In genomic region chr11:78071938-78072337, GRCm38 (mm10) we compare ENCODE assay signal across 21 mouse cellular contexts. TPM values are rescaled to one million over a fixed set of nuclear protein-coding genes. Genes with fewer than 3 reads are reported as not detected.
A peak's percentile ranks its signal among the peaks of the same experiment; 100 is the strongest.
DNase-seq lines count a peak whose midpoint lies in the region; ATAC-seq and TF ChIP-seq lines count a peak whose summit lies in the region.
"Had no signal": no experiment of that assay in that cellular context is flagged by ENCODE, and none has a peak within 500 bp of the region (broad histone marks: within the 10 kb centered on the region; RNA-seq: fewer than 3 reads in every experiment).

No protein-coding gene starts in this region.

- H3K9me3 ChIP-seq in erythroblast, embryonic 14.5 days (ENCODE audit: control insufficient read depth, low read length) = no peaks in the 10 kb centered on the region
- H3K9me3 ChIP-seq in limb, embryonic 11.5 days (ENCODE audit: control insufficient read depth, low read length) = no peaks in the 10 kb centered on the region
- H3K9me3 ChIP-seq in limb, embryonic 10.5 days (replicated peaks) = no peaks in the 10 kb centered on the region
- H3K9me3 ChIP-seq in stomach, embryonic 15.5 days = no peaks in the 10 kb centered on the region
- no peaks in the 10 kb centered on the region for H3K9me3 ChIP-seq in stomach, postnatal 0 days (ENCODE audit: control insufficient read depth, low read length)
- H3K9me3 ChIP-seq: limb, embryonic 13.5 days; megakaryocyte, embryonic 14.5 days had no signal

- ATAC-seq in erythroblast, adult 5-6 weeks (replicated peaks; ENCODE audit: low FRiP score, poor library complexity, severe bottlenecking) = no peak
- ATAC-seq in limb, embryonic 11.5 days (ENCODE audit: insufficient number of reproducible peaks, low FRiP score, low TSS enrichment, low read depth) = no peak
- no peak for ATAC-seq in stomach, embryonic 15.5 days (ENCODE audit: insufficient read depth, low FRiP score, low read depth)
- ATAC-seq in stomach, postnatal 0 days (ENCODE audit: low FRiP score, low TSS enrichment) = no peak
- ATAC-seq: CD4-positive, CD25-positive, alpha-beta regulatory T cell, adult 4 months; forebrain, embryonic 16.5 days; lung, postnatal 0 days had no signal

- H3K36me3 ChIP-seq in erythroblast, embryonic 14.5 days (ENCODE audit: control insufficient read depth) = peaks cover 86% of the 10 kb centered on the region
- H3K36me3 ChIP-seq in limb, embryonic 11.5 days (ENCODE audit: control insufficient read depth, insufficient read depth, low read length) = peaks cover 12% of the 10 kb centered on the region; the same call in 1 of the 2 replicates
- H3K36me3 ChIP-seq in limb, embryonic 10.5 days = peaks cover 65% of the 10 kb centered on the region
- H3K36me3 ChIP-seq in stomach, embryonic 15.5 days = peaks cover 30% of the 10 kb centered on the region
- H3K36me3 ChIP-seq in stomach, postnatal 0 days (ENCODE audit: control insufficient read depth, insufficient read depth, low read length) = peaks cover 24% of the 10 kb centered on the region

- H3K27ac ChIP-seq in limb, embryonic 11.5 days (replicated peaks; ENCODE audit: low read depth, low read length) = 0 out of 2 replicates have a peak overlapping the region, but pooled peaks have one; percentile 10
- no peak overlapping the region for H3K27ac ChIP-seq in limb, embryonic 10.5 days
- H3K27ac ChIP-seq in stomach, embryonic 15.5 days = peak overlapping the region; percentile 35; the same call in 1 of the 2 replicates
- H3K27ac ChIP-seq in stomach, postnatal 0 days (replicated peaks) = no peak overlapping the region
- H3K27ac ChIP-seq: limb, embryonic 13.5 days had no signal

- H3K4me3 ChIP-seq in erythroblast, embryonic 14.5 days (replicated peaks) = peak overlapping the region; percentile 74
- H3K4me3 ChIP-seq in limb, embryonic 11.5 days (ENCODE audit: low read depth, low read length) = no peak overlapping the region
- no peak overlapping the region for H3K4me3 ChIP-seq in limb, embryonic 10.5 days
- no peak overlapping the region for H3K4me3 ChIP-seq in stomach, embryonic 15.5 days (replicated peaks)
- H3K4me3 ChIP-seq in stomach, postnatal 0 days (ENCODE audit: low read depth, low read length) = no peak overlapping the region
- H3K4me3 ChIP-seq: limb, embryonic 13.5 days had no signal

- H3K27me3 ChIP-seq in erythroblast, embryonic 14.5 days (ENCODE audit: control insufficient read depth) = no peaks in the 10 kb centered on the region
- H3K27me3 ChIP-seq in limb, embryonic 11.5 days (ENCODE audit: control insufficient read depth, insufficient read depth, low read length) = no peaks in the 10 kb centered on the region
- H3K27me3 ChIP-seq in limb, embryonic 10.5 days (ENCODE audit: low read depth, poor library complexity, severe bottlenecking) = no peaks in the 10 kb centered on the region
- H3K27me3 ChIP-seq in stomach, embryonic 15.5 days (replicated peaks) = no peaks in the 10 kb centered on the region
- no peaks in the 10 kb centered on the region for H3K27me3 ChIP-seq in stomach, postnatal 0 days (ENCODE audit: control insufficient read depth, insufficient read depth, low read length)
- H3K27me3 ChIP-seq: limb, embryonic 13.5 days; megakaryocyte, embryonic 14.5 days had no signal

- H3K9ac ChIP-seq in limb, embryonic 11.5 days (ENCODE audit: low read length) = no peak overlapping the region
- no peak overlapping the region for H3K9ac ChIP-seq in stomach, embryonic 15.5 days
- H3K9ac ChIP-seq in stomach, postnatal 0 days (ENCODE audit: low read length) = no peak overlapping the region
- H3K9ac ChIP-seq: limb, embryonic 13.5 days had no signal

- H3K4me1 ChIP-seq in erythroblast, embryonic 14.5 days (ENCODE audit: control insufficient read depth) = peaks cover 94% of the 10 kb centered on the region
- no peaks in the 10 kb centered on the region for H3K4me1 ChIP-seq in limb, embryonic 11.5 days (ENCODE audit: control insufficient read depth, insufficient read depth, low read length)
- H3K4me1 ChIP-seq in limb, embryonic 10.5 days = no peaks in the 10 kb centered on the region
- no peaks in the 10 kb centered on the region for H3K4me1 ChIP-seq in stomach, embryonic 15.5 days
- H3K4me1 ChIP-seq in stomach, postnatal 0 days (replicated peaks; ENCODE audit: control insufficient read depth, insufficient read depth) = no peaks in the 10 kb centered on the region
- H3K4me1 ChIP-seq: limb, embryonic 13.5 days had no signal

- TF ChIP-seq CTCF in stomach, postnatal 0 days (IDR thresholded peaks at IDR 0.05; ENCODE audit: low read depth) = no peak

- no peak overlapping the region for H3K4me2 ChIP-seq in limb, embryonic 11.5 days (ENCODE audit: low read depth, severe bottlenecking)
- H3K4me2 ChIP-seq in stomach, embryonic 15.5 days = no peak overlapping the region
- no peak overlapping the region for H3K4me2 ChIP-seq in stomach, postnatal 0 days (replicated peaks; ENCODE audit: low read depth)
- H3K4me2 ChIP-seq: limb, embryonic 13.5 days had no signal

- no peak for DNase-seq in limb, embryonic 11.5 days (ENCODE audit: low spot score)
- DNase-seq in limb, embryonic 10.5 days (ENCODE audit: low spot score) = no peak
- DNase-seq in stomach, postnatal 0 days (ENCODE audit: low spot score) = no peak
- no peak for DNase-seq in adrenal gland, postnatal 36 days
- DNase-seq in adrenal gland, adult 18-20 months (ENCODE audit: low spot score in 2 of 2) = no peak
- DNase-seq: adrenal gland, adult 8-10 months; cerebellum, adult 18-20 months; cerebellum, postnatal 36 days; heart, postnatal 36 days; kidney, adult 2 months; kidney, postnatal 25 days; right cerebral cortex, postnatal 25 days; thymus, postnatal 25 days had no signal

- TF ChIP-seq EP300 in stomach, postnatal 0 days (optimal IDR thresholded peaks at IDR 0.05) = no peak

- 80% methylated on average over 5 of the region's 5 CpGs for WGBS in limb, embryonic 11.5 days
- WGBS in limb, embryonic 10.5 days = 88% methylated on average over 5 of the region's 5 CpGs
- WGBS in stomach, embryonic 15.5 days = 81% methylated on average over 5 of the region's 5 CpGs
- 78% methylated on average over 5 of the region's 5 CpGs for WGBS in stomach, postnatal 0 days

RNA-seq across cellular contexts. Expression of gene Eral1, which starts 8.2 kb away (rescaled TPM):
- polyA plus RNA-seq in erythroblast, embryonic 14.5 days (2012) = 0.14 and 0.29 TPM in 2 replicates
- 3.7 and 7.7 TPM in 2 replicates for total RNA-seq in erythroblast, adult 5-6 weeks (2015; ENCODE audit: low replicate concordance)
- total RNA-seq in erythroblast, adult 5-6 weeks (2017; ENCODE audit: low replicate concordance) = 3.9 and 7.0 TPM in 2 replicates
- polyA plus RNA-seq in limb, embryonic 11.5 days (2014; fragmentation: Nextera tagmentation; extraction: Ambion mirVana) = 44.3 and 44.4 TPM in 2 replicates
- 43.4 and 45.4 TPM in 2 replicates for polyA plus RNA-seq in limb, embryonic 10.5 days (2016; fragmentation: Nextera tagmentation; extraction: Ambion mirVana)
- 26.5 and 30.6 TPM in 2 replicates for polyA plus RNA-seq in stomach, embryonic 15.5 days (2015; fragmentation: Nextera tagmentation; extraction: Ambion mirVana)
- 12.8 and 15.0 TPM in 2 replicates for polyA plus RNA-seq in stomach, postnatal 0 days (2015; fragmentation: Nextera tagmentation; extraction: Ambion mirVana)
- 10 to 100 TPM; 30.0 to 33.6 TPM for total RNA-seq in adrenal gland, postnatal 36 days (2021)
- 10 to 100 TPM; 27.8 to 31.7 TPM for total RNA-seq in adrenal gland, adult 18-20 months (2021)

RNA-seq across cellular contexts. Expression of gene Fam222b, which starts 22.5 kb away (rescaled TPM):
- 0.77 and 0.78 TPM in 2 replicates for polyA plus RNA-seq in erythroblast, embryonic 14.5 days (2012)
- 10.2 and 14.8 TPM in 2 replicates for total RNA-seq in erythroblast, adult 5-6 weeks (2015; ENCODE audit: low replicate concordance)
- total RNA-seq in erythroblast, adult 5-6 weeks (2017; ENCODE audit: low replicate concordance) = 1.4 and 3.7 TPM in 2 replicates
- polyA plus RNA-seq in limb, embryonic 11.5 days (2014; fragmentation: Nextera tagmentation; extraction: Ambion mirVana) = 21.8 and 24.6 TPM in 2 replicates
- 22.7 and 24.2 TPM in 2 replicates for polyA plus RNA-seq in limb, embryonic 10.5 days (2016; fragmentation: Nextera tagmentation; extraction: Ambion mirVana)
- 10.2 and 10.6 TPM in 2 replicates for polyA plus RNA-seq in stomach, embryonic 15.5 days (2015; fragmentation: Nextera tagmentation; extraction: Ambion mirVana)
- 5.1 and 5.6 TPM in 2 replicates for polyA plus RNA-seq in stomach, postnatal 0 days (2015; fragmentation: Nextera tagmentation; extraction: Ambion mirVana)
- 10 to 100 TPM; 16.9 to 20.3 TPM for total RNA-seq in adrenal gland, postnatal 36 days (2021)
- total RNA-seq in adrenal gland, adult 18-20 months (2021) = 10 to 100 TPM; 19.3 to 22.1 TPM

RNA-seq across cellular contexts. Expression of gene Flot2, which starts 34.2 kb away (rescaled TPM):
- 4.8 and 5.4 TPM in 2 replicates for polyA plus RNA-seq in erythroblast, embryonic 14.5 days (2012)
- total RNA-seq in erythroblast, adult 5-6 weeks (2015; ENCODE audit: low replicate concordance) = 14.2 and 31.5 TPM in 2 replicates
- total RNA-seq in erythroblast, adult 5-6 weeks (2017; ENCODE audit: low replicate concordance) = 22.5 and 24.7 TPM in 2 replicates
- polyA plus RNA-seq in limb, embryonic 11.5 days (2014; fragmentation: Nextera tagmentation; extraction: Ambion mirVana) = 48.7 and 49.5 TPM in 2 replicates
- 58.9 and 64.6 TPM in 2 replicates for polyA plus RNA-seq in limb, embryonic 10.5 days (2016; fragmentation: Nextera tagmentation; extraction: Ambion mirVana)
- polyA plus RNA-seq in stomach, embryonic 15.5 days (2015; fragmentation: Nextera tagmentation; extraction: Ambion mirVana) = 54.1 and 60.5 TPM in 2 replicates
- 30.9 and 31.5 TPM in 2 replicates for polyA plus RNA-seq in stomach, postnatal 0 days (2015; fragmentation: Nextera tagmentation; extraction: Ambion mirVana)
- 10 to 100 TPM; 71.4 to 98.4 TPM for total RNA-seq in adrenal gland, postnatal 36 days (2021)
- 10 to 100 TPM; 86.2 to 86.3 TPM for total RNA-seq in adrenal gland, adult 18-20 months (2021)

RNA-seq across cellular contexts. Expression of gene Dhrs13, which starts 39.9 kb away (rescaled TPM):
- polyA plus RNA-seq in erythroblast, embryonic 14.5 days (2012) = 4.7 and 5.1 TPM in 2 replicates
- total RNA-seq in erythroblast, adult 5-6 weeks (2015; ENCODE audit: low replicate concordance) = 3.1 and 6.0 TPM in 2 replicates
- total RNA-seq in erythroblast, adult 5-6 weeks (2017; ENCODE audit: low replicate concordance) = 1.5 and 3.6 TPM in 2 replicates
- 19.1 and 19.3 TPM in 2 replicates for polyA plus RNA-seq in limb, embryonic 11.5 days (2014; fragmentation: Nextera tagmentation; extraction: Ambion mirVana)
- polyA plus RNA-seq in limb, embryonic 10.5 days (2016; fragmentation: Nextera tagmentation; extraction: Ambion mirVana) = 16.1 and 17.5 TPM in 2 replicates
- polyA plus RNA-seq in stomach, embryonic 15.5 days (2015; fragmentation: Nextera tagmentation; extraction: Ambion mirVana) = 17.3 and 19.4 TPM in 2 replicates
- polyA plus RNA-seq in stomach, postnatal 0 days (2015; fragmentation: Nextera tagmentation; extraction: Ambion mirVana) = 7.3 and 7.9 TPM in 2 replicates
- total RNA-seq in adrenal gland, postnatal 36 days (2021) = 10 to 100 TPM; 12.1 to 15.2 TPM
- 10 to 100 TPM in 1 of 2 experiments, 1 to 10 TPM in 1; 8.4 to 10.1 TPM for total RNA-seq in adrenal gland, adult 18-20 months (2021)

Comparison
In these comparisons a context has a peak if more than half of its experiments do, and no peak if none do; other contexts are left out.
1. H3K27ac ChIP-seq: peak in limb, embryonic 11.5 days (single experiment) and stomach, embryonic 15.5 days (single experiment); none in limb, embryonic 10.5 days (single experiment) and stomach, postnatal 0 days (single experiment).
2. RNA of gene Eral1, which starts 8.2 kb away (polyA plus RNA-seq): 43.4 to 45.4 TPM in limb, embryonic 10.5 days, 44.3 to 44.4 TPM in limb, embryonic 11.5 days, 26.5 to 30.6 TPM in stomach, embryonic 15.5 days and 12.8 to 15.0 TPM in stomach, postnatal 0 days; 0.14 to 0.29 TPM in erythroblast, embryonic 14.5 days; every median in the first group is over 10 times any median in the second.